Mouse (Mus musculus) thymus, adult 18-20 months (tissue): ENCODE data around the gene Crocc.

Experiments used
- DNase-seq, 2 experiments: peaks; one replicate each; pipeline ENCODE4 v3.0.0; 2022; ENCODE audit warnings: mixed read lengths in 2 of 2

Crocc gene

GRCm38 (mm10) chr4:141017657-141018436 lies 42.5 kb downstream of the Crocc start:
- no peak for DNase-seq

DNA sequence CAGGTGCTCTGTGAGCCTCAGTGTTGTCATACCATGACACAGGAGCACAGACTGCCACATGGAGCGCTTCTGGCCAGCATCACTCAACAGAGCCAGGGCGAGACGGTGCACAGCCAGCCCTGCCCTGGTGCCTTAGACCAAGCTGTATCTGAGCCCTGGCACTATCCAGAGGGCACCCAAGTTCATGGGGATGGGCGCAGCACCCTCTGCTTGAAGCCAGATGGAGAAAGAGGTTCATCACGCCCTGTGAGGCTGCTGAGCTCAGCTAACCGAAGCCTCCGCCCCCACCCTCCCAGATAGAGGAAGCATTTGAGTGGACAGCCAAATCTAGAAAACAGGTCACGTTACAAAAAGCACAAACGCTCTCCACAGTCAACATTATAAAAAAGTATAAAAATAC lies 44.0 kb downstream of the Crocc start:
- no peak for DNase-seq

DNA sequence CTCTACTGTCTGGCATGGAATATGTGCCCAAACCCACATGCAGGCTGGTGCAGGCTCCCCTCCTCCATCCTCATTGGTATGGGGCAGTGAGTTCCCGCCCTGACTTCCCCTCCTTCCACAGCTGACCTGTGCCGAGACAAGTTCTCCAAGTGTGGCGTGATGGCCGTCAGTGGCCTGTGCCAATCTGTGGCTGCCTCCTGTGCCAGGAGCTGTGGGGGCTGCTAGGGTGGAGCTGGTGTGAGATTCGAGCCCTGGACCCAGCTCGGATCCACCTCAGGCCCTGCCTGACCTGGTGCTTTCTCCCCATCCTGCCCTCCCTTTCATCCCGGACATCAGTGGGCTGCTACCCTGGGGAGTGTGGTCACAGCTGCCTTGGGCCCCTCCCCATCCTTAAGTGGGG lies 45.0 kb downstream of the Crocc start:
- no peak for DNase-seq

DNA sequence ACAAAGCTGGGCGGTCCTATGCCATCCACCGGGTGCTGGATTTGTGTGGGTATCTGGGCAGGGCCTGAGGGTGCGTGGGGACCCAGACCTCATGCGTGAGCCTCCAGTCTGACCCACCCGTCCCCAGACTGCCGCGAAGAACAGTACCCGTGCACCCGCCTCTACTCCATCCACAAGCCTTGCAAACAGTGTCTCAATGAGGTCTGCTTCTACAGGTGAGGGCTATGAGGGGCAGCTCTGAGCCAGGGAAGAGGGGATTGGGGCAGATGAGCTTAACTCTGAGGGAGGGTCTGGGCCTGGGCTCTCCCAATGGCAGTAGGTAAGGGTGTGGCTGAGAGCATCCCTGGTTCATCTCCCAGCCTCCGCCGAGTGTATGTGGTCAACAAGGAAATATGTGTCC lies 45.5 kb downstream of the Crocc start:
- no peak for DNase-seq

DNA sequence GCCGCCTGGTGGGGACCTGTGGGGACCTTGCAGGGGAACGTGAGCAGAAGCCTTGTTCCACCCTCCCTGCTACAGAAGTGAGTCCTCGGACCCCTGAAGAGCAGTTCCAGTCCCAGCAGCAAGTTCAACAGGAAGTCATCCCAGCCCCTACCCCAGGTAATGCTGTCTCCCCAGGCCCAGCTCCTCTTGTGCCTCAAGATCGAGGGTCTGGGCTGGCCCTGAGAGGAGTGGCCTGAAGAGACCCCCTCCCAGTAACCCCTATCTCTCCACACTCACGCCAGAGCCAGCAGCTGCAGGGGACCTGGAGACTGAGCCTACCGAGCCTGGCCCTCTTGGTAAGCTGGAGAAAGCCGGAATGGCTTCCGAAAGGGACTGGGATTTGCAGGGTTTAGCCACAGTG lies 46.2 kb downstream of the Crocc start:
- DNase-seq: no peak

- no peak for DNase-seq
Measured at GRCm38 (mm10) chr4:141012558-141012957, 47.8 kb downstream of the Crocc start.

- DNase-seq: no peak
Measured at GRCm38 (mm10) chr4:141011556-141012328, 48.6 kb downstream of the Crocc start.

- DNase-seq: no peak
Measured at GRCm38 (mm10) chr4:141010941-141011429, 49.4 kb downstream of the Crocc start.

DNA sequence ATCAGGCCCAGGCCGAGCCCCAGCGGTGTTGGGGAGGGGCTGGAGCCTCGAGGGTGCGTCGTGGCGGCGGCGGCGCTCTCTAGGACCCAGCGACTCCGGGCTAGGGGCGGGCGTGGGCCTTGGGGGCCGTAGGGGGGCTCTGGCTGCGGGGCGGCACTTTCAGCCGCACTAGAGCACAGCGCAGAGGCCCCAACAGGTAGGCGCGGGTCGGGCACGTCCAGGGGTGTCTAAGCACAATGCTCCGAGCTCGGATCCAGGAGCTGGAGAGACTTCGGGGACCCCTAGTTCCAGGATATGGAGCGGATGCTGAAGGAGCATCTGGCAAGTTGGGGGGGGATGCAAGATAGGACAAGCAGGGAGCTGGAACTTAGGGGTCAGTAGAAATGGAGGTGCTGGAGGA lies 49.8 kb downstream of the Crocc start:
- DNase-seq: no peak

DNA sequence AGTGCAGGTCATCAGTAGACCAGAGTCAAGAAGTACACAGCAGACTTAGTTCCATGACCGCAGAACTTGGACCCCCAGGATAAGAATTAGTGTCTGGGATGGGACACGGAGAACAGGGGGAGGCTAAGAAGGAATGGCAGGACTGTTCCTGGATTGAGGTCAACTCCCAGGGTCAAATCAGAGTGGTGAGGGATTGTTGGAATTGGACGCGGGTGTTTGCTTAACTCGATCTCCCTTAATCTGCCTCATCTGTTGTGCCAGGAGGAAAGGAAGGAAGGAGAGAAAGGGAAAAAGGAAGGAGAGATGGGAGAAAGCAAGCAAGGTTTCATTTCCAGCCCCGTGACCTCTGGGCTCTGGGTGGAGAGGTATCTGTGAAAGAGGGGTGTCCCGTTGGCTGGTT lies 50.2 kb downstream of the Crocc start, which contains the start of gene Mfap2:
Mfap2 (plus strand) TSS at position 301 of the 400 bp plus-strand sequence.
- no peak for DNase-seq

- no peak for DNase-seq
Measured at GRCm38 (mm10) chr4:141008028-141008427, 52.3 kb downstream of the Crocc start.

DNA sequence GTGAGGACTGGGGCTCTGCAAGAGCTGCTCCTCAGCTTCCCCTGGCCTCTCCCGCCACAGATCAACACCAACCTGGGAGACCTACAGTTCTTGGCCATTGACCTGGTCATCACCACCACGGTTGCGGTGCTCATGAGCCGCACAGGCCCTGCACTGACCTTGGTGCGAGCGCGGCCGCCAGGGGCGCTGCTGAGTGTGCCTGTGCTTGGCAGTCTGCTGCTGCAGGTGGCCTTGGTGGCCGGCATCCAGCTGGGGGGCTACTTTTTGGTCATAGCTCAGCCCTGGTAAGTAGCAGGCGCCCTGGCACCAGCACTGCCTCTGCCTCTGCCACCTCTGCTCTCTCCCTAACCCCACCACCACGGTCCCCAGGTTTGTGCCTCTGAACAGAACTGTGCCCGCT lies 54.4 kb downstream of the Crocc start:
- DNase-seq: no peak

DNA sequence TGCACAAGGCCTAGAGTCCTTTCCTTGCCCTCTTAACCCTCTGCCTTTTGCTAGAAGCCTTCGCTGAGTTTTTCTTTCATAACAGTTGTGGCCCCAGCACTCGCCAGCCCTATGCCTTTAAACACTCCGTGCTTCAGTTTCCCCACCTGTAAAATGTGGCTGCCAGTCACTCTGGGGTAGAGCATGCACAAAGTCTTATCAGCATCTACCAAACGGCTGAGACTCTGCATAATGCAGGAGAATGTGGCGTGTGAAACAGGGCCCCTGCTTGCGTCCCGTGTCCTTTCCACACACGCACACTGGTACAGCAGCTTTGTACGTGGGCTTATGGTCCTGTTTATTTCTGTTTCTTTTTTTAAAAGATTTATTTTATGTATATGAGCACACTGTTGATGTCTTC lies 63.5 kb downstream of the Crocc start:
- DNase-seq: no peak

DNA sequence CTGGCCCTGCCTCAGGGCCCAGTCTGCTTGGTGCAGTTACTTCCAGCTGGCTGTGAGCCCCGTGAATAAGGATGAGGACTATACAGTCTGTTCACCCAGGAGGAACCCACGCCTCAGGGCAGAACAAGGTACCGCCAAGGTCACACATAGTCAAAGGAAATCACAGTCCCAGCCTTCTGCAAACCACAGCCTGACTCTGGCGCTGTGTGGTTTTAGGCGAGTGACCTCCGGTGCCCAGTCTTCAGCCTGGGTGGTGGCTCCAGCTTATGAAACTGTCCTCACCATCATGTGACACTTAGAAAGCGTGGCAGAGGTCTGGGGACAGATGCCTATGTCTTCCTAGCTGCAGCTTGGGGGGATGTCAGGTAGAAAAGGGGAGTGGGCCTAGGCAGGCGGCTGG lies 64.5 kb downstream of the Crocc start:
- DNase-seq: no peak

DNA sequence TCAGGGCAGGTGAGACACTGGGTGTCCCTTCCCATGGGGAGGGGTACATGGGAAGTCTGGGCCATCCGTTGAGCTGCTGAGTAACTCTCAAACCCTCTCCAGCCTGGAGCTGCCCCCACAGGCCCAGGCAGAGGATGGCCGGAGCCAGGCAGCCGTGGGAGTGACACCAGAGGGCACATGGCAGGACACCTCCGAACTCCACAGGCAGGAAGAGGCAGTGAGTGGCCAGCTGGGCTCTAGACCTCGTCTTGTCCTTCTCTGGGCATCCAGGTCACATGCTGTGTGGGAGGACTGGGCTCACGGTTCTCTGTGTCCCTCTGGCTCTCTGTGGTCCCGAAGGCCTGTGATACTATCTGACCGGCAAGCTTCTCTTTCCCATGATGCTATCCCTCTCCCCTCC lies 66.5 kb downstream of the Crocc start:
- no peak for DNase-seq

GRCm38 (mm10) chr4:140992215-140992614 lies 68.1 kb downstream of the Crocc start:
- no peak for DNase-seq

DNA sequence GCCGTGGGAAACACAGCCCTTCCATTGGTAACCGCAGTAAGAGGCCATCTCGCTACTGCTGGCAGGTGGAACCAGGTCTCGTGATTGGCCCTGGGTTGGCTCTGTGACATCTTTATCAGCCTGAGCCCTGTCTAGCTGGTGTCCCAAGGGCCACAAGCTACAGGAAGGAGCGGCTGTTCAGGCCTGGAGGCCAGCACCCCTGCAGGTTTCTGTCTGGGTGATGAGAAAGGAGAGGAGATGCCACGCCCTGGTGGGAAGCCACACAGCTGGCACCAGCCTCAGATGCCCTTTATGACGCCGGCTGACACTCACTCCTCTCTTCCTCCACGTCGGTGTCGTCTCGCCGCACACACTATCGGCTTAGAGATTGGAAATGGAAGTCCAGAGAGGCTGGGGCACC lies 70.9 kb downstream of the Crocc start:
- no peak for DNase-seq

GRCm38 (mm10) chr4:140988706-140989290 lies 71.6 kb downstream of the Crocc start:
- no peak for DNase-seq

DNA sequence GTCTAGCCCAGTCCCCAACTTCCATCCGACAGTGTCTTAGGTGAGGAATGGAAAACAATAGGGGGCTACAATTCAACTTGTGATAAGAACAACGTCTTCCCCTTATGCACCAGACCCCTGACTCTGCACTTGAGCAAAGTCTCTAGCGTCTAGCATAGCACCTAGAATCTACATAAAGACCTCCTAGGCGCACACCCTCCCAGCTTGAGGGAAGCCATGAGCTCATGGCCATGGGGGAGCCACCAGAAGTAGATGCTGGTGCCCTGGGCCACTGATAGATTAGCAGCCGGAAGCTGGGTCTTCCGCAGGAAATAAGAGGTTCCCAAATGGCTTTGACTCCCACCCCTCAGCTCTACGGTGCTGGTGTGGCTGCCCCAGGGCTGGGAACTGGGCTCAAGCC lies 72.9 kb downstream of the Crocc start:
- no peak for DNase-seq

GRCm38 (mm10) chr4:140986711-140987395 lies 73.5 kb downstream of the Crocc start, which contains the start of gene Atp13a2:
Gene Atp13a2, plus strand, starts transcription at chr4:140986873.
- DNase-seq: peak; percentile 80 to 85

DNA sequence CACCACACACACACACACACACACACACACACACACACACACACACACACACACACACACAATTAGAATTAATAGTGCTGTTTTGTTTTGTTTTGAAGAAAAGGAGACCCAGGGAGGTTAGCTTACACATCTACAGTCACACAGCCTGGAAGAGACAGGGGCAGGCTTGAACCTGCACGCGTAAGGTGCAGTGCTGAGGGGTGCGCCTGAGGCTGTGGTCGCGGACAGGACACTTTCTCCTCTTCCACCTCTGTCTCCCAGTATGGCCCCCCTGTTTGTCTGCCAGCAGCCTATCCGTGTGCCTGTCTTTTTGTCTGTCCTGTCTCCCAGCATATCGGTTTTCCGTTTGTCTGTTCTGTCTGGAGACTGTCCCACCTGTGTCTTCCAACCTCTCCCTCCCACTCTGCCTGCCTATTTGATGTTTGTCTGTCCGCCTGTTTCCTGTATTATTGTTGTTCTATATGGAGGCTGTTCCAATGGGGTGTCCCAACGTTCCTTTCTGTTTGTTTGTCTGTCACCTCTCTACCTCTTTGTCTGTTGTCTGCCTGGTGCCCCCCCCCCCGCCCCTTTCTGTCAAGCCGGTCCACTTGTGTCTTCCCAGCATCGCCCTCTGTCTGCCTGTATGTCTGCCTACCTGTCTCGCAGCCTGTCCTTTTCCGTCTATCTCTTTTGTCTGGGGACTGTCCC lies 74.2 kb downstream of the Crocc start:
- no peak for DNase-seq

GRCm38 (mm10) chr4:140984544-140984943 lies 75.8 kb downstream of the Crocc start:
- DNase-seq: no peak
